Mouse (Mus musculus) urinary bladder, adult 2 months (tissue): Measurements from ENCODE around the gene Tnrc6b. TPM values are rescaled to one million over a fixed set of nuclear protein-coding genes. Genes with fewer than 3 reads are reported as not detected.

Source experiments
- DNase-seq: peaks from one replicate; pipeline ENCODE4 v3.0.0; 2022; ENCODE audit warnings: low spot score
- polyA plus RNA-seq: library from polyadenylated mRNA; depleted of rRNA; stranded (reverse); fragments of >200 nt; gene quantifications from 2 replicates; pipeline ENCODE4 v1.2.3, GENCODE M21; 2012

Tnrc6b gene
- polyA plus RNA-seq, 1 experiment: 7.8 TPM

GRCm38 (mm10) chr15:80701481-80702257 lies 9.4 kb upstream of the Tnrc6b start:
- no peak for DNase-seq

GRCm38 (mm10) chr15:80702910-80703309 lies 8.2 kb upstream of the Tnrc6b start:
- no peak for DNase-seq

GRCm38 (mm10) chr15:80703495-80703894 lies 7.6 kb upstream of the Tnrc6b start:
- no peak for DNase-seq

- DNase-seq: peak; percentile 52
Measured at GRCm38 (mm10) chr15:80704267-80704666, 6.8 kb upstream of the Tnrc6b start.

GRCm38 (mm10) chr15:80705828-80706549 lies 5.1 kb upstream of the Tnrc6b start:
- DNase-seq: peak; percentile 60

GRCm38 (mm10) chr15:80706596-80706995 lies 4.5 kb upstream of the Tnrc6b start:
- no peak for DNase-seq

GRCm38 (mm10) chr15:80707088-80707487 lies 4.0 kb upstream of the Tnrc6b start:
- DNase-seq: no peak

- no peak for DNase-seq
Measured at GRCm38 (mm10) chr15:80709593-80709992, 1.5 kb upstream of the Tnrc6b start.

- DNase-seq: no peak
Measured at GRCm38 (mm10) chr15:80710257-80710607, 881 bp upstream of the Tnrc6b start.

GRCm38 (mm10) chr15:80711401-80712151 lies 463 bp downstream of the Tnrc6b start:
- no peak for DNase-seq

- no peak for DNase-seq
Measured at GRCm38 (mm10) chr15:80714299-80714698, 3.2 kb downstream of the Tnrc6b start.

GRCm38 (mm10) chr15:80716631-80717135 lies 5.6 kb downstream of the Tnrc6b start:
- no peak for DNase-seq

- DNase-seq: no peak
Measured at GRCm38 (mm10) chr15:80717431-80717830, 6.3 kb downstream of the Tnrc6b start.

- no peak for DNase-seq
Measured at GRCm38 (mm10) chr15:80720249-80720648, 9.1 kb downstream of the Tnrc6b start.

GRCm38 (mm10) chr15:80721861-80722260 lies 10.7 kb downstream of the Tnrc6b start:
- DNase-seq: no peak

- no peak for DNase-seq
Measured at GRCm38 (mm10) chr15:80722366-80722765, 11.3 kb downstream of the Tnrc6b start.

- no peak for DNase-seq
Measured at GRCm38 (mm10) chr15:80729477-80729876, 18.4 kb downstream of the Tnrc6b start.

GRCm38 (mm10) chr15:80731043-80731442 lies 19.9 kb downstream of the Tnrc6b start:
- DNase-seq: no peak

GRCm38 (mm10) chr15:80731511-80731910 lies 20.4 kb downstream of the Tnrc6b start:
- DNase-seq: no peak

GRCm38 (mm10) chr15:80732266-80733030 lies 21.3 kb downstream of the Tnrc6b start:
- DNase-seq: no peak

- no peak for DNase-seq
Measured at GRCm38 (mm10) chr15:80735300-80735699, 24.2 kb downstream of the Tnrc6b start.
